Mouse (Mus musculus) kidney, postnatal 25 days (tissue): ENCODE measurements at regions not wholly inside any gene's neighbourhood (a gene's known extent, or its start where the extent isn't known, plus 50 kb on each side); places are given as distances from the start of the nearest gene placed in this dataset.

Experiments
- DNase-seq, 2 experiments: peaks; one replicate each; pipeline ENCODE4 v3.0.0; 2021; ENCODE audit warnings: mixed read lengths in 2 of 2

DNA sequence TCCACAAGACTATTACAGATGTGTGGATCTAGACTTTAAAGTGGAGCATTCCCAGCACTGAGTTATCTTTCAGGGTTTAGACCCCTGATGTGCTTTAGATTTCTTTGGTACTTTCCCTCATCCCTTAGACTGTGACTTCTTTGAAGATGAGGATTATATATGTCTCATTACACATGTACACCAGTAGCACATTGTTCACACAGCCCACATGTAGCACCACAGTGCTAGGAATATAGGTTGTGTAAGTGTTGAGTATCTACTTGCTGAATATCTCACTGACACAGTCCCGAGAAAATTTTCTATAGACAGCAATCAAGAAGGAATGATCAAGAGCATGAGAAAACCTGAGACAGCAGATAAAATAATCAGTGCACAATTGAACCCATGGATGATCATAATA is 243.4 kb upstream of the Brinp1 start:
- DNase-seq, result no peak

DNA sequence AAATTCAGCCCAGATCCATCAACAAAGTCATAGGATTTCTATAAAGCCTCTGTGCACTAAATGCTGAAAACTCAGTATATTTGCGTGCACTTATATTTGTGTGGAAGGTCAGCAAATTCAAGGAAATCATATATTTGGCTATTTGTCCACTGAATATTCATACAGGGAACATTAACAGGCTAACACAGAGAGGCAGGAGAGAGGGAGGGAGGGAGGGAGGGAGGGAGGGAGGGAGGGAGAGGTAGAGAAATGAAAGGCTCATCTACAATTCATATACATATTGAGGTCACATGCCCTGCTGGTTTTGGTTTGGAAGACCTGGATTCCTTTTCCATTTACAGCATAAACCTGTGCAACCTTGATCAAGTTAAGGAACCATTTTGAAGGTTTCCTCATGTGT is 241.9 kb upstream of the Brinp1 start:
- DNase-seq, result no peak

- DNase-seq, result peak; percentile 55 to 61
Measured at GRCm38 (mm10) chr4:69195645-69196044, 241.4 kb upstream of the Brinp1 start.
